Mouse (Mus musculus): Measurements from ENCODE around the gene Abcb8. TPM values are rescaled to one million over a fixed set of nuclear protein-coding genes. Genes with fewer than 3 reads are reported as not detected.

Gene Abcb8
- 51.0 and 64.7 TPM in 2 replicates for polyA plus RNA-seq (2012; rRNA removed)

DNA sequence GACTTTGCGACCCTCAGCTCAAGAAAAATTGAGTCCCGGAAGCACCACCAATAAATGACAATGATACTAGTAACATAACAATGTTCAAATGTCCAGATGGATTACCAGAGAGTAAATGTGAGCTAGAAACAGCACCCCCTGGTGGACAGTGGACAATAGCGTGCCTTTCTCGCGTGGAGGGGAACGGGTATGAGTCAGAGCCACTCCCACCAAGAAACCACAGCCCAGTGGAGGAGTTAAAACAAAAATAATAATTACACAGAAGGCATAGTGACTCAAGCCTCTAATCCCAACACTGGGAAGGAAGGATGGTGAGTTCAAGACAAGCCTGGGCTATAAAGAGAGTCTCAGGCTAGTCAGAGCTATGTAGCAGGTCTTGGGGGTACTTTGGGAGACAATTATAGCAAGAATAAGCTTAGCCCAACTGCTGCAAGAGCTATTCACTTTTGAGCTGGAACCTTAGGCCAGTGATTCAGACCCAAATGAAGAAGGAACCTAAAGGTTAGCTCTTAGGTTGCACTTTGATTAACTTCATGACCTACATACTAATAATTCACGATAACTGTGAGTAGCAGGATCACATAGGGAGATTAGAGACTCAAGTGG lies at the start of gene Abcb8:
Gene Abcb8, plus strand, starts transcription at position 272 of the 606 bp plus-strand sequence.
- TF ChIP-seq POLR2A (IDR thresholded peaks at IDR 0.05; ENCODE audit: borderline replicate concordance, extremely low read depth, insufficient read depth, insufficient read length, poor library complexity, severe bottlenecking): no peak
- peak; percentile 85 for TF ChIP-seq CTCF (IDR thresholded peaks at IDR 0.05; ENCODE audit: borderline replicate concordance, extremely low read depth, insufficient read depth, insufficient read length)

DNA sequence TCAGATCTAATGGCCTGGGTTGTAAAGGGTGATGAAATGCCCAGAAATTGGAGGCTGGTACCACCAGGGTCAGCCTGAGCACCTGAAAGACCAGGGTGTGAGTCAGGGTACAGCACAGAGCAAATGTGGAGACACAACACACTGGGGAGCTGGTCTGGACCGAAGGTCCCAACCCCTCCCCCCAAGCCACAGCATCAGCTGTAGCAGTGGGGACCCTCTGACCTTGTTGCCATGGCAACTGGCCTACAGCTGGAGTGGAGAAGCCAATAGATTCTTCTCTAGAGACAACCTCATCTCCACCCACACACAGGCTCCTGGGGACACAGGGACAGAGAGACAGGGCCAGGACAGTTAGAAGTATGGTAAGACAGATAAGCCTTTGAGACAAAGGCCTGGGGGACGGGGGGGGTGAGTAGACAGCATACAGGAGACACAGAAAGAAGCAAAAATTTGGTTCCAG lies 49.5 kb upstream of the Abcb8 start:
- no peak for TF ChIP-seq CTCF (IDR thresholded peaks at IDR 0.05; ENCODE audit: borderline replicate concordance, extremely low read depth, insufficient read depth, insufficient read length)
- no peak for TF ChIP-seq POLR2A (IDR thresholded peaks at IDR 0.05; ENCODE audit: borderline replicate concordance, extremely low read depth, insufficient read depth, insufficient read length, poor library complexity, severe bottlenecking)
- DNase-seq (ENCODE audit: low read depth): peak; percentile 85

More for the DNA sequence above, at the start of gene Abcb8:
- DNase-seq (ENCODE audit: low read depth): peak; percentile 71

DNA sequence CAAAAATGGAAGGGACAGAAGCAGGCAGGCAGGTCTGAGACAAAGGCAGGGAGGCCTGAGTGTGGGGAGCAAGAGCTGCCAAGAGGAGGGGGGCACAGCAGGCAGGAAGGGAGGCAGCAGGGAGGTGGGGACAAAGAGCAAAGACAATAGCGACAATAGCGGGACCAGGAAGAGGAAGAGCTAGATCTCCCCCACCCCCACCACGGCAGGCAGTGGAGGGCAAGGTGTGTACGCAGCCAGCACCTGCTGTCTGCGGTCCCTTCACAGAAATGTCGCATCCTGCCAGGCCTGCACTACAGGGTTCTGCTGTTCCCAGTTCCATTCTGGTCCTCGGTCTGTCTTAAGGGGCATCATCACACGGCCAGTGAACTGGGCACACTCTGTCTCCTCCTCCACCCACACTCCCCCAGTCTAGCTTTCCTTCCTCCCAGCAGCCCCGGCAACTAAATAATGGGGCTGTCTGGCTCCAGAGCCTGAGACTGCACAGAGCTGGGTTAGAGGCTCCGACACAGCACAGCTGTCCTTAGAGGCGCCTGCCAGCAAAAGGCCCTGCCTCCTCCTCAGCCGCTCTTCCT lies 48.9 kb upstream of the Abcb8 start:
- DNase-seq (ENCODE audit: low read depth): peak; percentile 84
- TF ChIP-seq POLR2A (IDR thresholded peaks at IDR 0.05; ENCODE audit: borderline replicate concordance, extremely low read depth, insufficient read depth, insufficient read length, poor library complexity, severe bottlenecking) (no peak), CTCF (IDR thresholded peaks at IDR 0.05; ENCODE audit: borderline replicate concordance, extremely low read depth, insufficient read depth, insufficient read length) (no peak)

DNA sequence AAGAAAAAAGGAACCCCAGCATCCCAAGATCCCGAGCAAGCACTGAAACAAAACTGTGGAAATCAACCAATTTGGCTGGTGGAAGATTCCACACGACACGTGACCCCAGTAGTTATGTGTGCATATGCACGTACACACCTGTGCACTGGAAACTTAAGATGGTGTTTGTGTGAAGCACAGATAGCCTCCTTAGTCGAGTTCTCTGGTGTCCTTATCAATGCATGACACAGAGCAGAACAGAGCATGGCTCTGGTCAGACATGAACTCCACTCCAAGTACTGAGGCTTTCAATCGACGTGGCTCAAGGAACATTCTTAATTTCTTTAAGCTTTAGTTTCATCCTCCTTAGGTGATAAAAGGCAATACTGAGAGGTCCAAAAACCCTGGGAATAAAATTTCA lies 47.1 kb upstream of the Abcb8 start:
- TF ChIP-seq CTCF (IDR thresholded peaks at IDR 0.05; ENCODE audit: borderline replicate concordance, extremely low read depth, insufficient read depth, insufficient read length) (no peak), POLR2A (IDR thresholded peaks at IDR 0.05; ENCODE audit: borderline replicate concordance, extremely low read depth, insufficient read depth, insufficient read length, poor library complexity, severe bottlenecking) (no peak)
- no peak for DNase-seq (ENCODE audit: low read depth)

DNA sequence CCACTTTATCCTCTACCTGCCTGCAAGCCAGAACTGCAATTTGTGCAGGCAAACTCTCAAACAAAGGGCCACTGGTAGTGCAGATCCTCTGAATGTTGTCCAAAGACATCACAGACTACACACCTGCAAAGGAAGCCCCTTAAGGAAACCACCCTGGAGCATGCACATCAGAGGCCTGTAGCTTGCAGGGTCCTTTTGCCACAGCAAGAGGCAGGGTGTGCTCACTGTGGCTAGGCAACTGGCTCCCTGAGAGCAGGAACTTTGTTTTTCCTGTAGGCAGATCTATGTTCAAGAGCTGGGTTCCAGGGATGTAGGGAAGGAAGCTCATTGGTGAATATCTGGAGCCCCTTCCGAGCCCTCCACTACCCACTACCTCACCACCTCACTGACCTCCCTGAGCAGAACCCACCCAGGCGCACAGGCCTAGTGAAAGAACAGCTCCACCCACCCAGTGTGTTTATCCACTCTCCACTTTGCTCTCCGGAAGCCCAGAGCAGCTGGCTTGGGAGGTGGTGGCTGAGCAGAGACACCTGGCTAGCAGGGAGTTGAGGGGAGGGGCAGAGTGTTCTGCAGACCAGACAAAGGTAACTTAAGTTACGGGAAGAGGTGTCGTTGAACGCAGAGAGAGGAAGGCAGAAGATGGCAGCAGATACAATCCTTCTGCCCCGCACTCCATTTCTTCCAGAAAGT lies 46.1 kb upstream of the Abcb8 start:
- DNase-seq (ENCODE audit: low read depth): no peak
- TF ChIP-seq POLR2A (IDR thresholded peaks at IDR 0.05; ENCODE audit: borderline replicate concordance, extremely low read depth, insufficient read depth, insufficient read length, poor library complexity, severe bottlenecking): no peak
- no peak for TF ChIP-seq CTCF (IDR thresholded peaks at IDR 0.05; ENCODE audit: borderline replicate concordance, extremely low read depth, insufficient read depth, insufficient read length)

DNA sequence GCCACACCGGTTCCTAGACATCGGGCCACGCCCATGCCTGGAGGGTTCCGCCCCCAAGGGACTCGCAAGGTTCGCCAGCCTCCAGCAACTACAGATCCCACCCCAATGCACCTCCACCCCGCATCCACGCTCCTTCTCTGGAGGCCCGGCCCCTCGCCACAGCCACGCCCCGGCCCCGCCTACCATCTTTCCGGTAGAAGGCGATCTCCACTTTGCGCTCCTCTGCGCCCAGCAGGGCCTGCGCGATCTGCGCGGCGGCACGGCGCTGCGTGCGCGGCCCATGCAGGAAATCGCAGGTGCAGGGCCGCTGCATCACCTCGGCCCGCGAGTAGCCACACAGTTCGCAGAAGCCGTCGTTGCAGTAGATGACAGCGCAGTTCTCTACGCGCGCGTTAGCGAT lies 45.3 kb upstream of the Abcb8 start:
- DNase-seq (ENCODE audit: low read depth): peak; percentile 82
- TF ChIP-seq POLR2A (IDR thresholded peaks at IDR 0.05; ENCODE audit: borderline replicate concordance, extremely low read depth, insufficient read depth, insufficient read length, poor library complexity, severe bottlenecking) (peak; percentile 65; the same call in 1 of the 2 replicates), CTCF (IDR thresholded peaks at IDR 0.05; ENCODE audit: borderline replicate concordance, extremely low read depth, insufficient read depth, insufficient read length) (no peak)

DNA sequence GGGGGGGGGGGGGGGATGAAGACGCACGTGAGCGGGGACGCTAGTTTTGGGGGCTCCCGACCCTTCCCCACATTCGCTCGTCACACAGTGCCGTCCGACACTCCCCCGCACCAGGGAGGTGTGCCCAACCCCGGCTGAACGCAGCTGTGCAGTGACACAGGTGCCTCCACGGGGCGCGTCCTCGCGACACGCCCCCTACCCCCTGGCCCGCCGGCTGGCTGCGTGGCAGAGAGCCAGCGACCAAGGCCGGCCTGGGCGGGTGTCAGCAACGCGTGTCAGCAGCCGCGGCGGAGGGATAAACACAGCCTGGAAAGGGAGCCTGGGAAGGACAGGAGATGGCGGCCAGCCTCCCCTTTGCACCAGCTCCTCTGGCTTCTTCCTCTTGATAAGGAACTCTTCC lies 44.9 kb upstream of the Abcb8 start:
- peak; percentile 52 for DNase-seq (ENCODE audit: low read depth)

DNA sequence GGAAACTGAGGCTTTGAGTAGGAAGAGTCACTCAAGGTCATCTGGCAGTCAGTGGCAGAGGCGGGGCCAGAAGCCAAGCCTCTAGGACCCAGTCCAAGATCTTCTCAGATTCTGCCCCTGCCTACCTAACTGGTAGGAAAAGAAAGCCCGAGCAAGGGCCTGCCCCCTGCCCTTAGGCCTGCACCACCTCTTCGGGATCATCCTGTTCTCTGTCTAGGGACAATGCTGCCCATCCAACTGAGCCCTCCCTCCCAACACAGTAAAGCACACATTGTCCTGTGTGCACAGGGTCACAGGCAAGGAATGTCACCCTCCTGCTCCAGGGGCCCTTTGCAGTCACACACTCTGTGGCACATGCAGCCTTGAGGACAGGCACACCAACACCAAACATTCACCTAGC lies 43.4 kb upstream of the Abcb8 start:
- TF ChIP-seq CTCF (IDR thresholded peaks at IDR 0.05; ENCODE audit: borderline replicate concordance, extremely low read depth, insufficient read depth, insufficient read length) (no peak), POLR2A (IDR thresholded peaks at IDR 0.05; ENCODE audit: borderline replicate concordance, extremely low read depth, insufficient read depth, insufficient read length, poor library complexity, severe bottlenecking) (no peak)
- DNase-seq (ENCODE audit: low read depth): no peak

More for the DNA sequence above, 44.9 kb upstream of the Abcb8 start:
- no peak for TF ChIP-seq CTCF (IDR thresholded peaks at IDR 0.05; ENCODE audit: borderline replicate concordance, extremely low read depth, insufficient read depth, insufficient read length)
- TF ChIP-seq POLR2A (IDR thresholded peaks at IDR 0.05; ENCODE audit: borderline replicate concordance, extremely low read depth, insufficient read depth, insufficient read length, poor library complexity, severe bottlenecking): no peak

DNA sequence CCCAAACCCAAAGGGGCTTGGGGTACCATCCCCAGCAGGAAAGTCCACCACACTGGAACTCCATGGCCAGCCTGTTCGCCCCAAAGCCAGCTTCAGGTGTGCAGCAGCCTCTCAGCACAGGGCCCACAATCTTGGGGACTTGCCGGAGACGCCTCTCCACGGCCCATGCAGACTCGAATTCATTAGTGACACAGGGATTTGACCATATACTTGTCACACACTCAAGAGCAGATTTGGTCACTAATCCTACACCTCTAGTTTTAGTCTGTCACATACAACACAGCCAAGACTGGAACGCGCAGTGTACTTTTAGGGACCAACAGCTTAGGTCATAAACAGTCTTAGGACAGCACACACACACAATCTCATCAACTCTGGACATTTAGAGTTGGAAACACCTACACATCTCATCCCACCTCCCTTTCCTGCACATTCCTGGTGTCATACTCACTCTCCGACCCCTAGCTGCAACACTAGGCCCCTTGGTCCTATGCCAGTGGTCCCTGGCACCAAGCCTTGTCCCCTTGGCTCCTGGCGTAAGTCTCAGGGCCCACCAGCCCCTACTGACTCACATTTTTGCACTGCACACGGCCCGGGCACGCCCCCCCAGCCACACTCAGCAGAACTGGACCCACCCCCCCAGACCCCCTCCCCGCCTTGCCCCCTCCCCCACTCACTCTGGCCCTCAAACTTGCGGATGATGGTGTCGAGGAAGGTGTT lies 42.8 kb upstream of the Abcb8 start:
- peak; percentile 48 for DNase-seq (ENCODE audit: low read depth)
- TF ChIP-seq CTCF (IDR thresholded peaks at IDR 0.05; ENCODE audit: borderline replicate concordance, extremely low read depth, insufficient read depth, insufficient read length): no peak
- no peak for TF ChIP-seq POLR2A (IDR thresholded peaks at IDR 0.05; ENCODE audit: borderline replicate concordance, extremely low read depth, insufficient read depth, insufficient read length, poor library complexity, severe bottlenecking)

DNA sequence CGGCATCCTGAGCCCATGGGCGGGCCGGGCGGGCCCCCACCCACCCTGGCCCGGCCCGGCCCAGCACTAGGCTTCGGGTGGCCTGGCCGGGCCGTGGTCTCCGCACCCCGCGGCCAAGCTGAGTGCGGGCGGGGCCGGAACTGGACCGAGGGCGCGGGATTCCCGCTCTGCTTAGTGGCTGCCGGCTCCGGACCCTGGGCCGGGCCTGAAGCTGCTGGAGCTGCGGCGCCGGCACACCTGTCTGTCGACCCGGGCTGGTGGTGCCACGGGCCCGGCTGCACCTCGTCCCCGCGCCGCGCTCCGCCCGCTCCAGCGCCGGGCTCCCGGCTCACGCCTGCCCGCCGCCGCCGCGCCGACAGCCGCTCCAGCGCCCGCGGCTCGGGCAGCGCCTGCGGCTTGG lies 42.2 kb upstream of the Abcb8 start, which contains the start of gene Kcnh2:
Gene Kcnh2, minus strand, starts transcription at position 327 of the 400 bp plus-strand sequence.
- no peak for DNase-seq (ENCODE audit: low read depth)
- TF ChIP-seq CTCF (IDR thresholded peaks at IDR 0.05; ENCODE audit: borderline replicate concordance, extremely low read depth, insufficient read depth, insufficient read length) (no peak), POLR2A (IDR thresholded peaks at IDR 0.05; ENCODE audit: borderline replicate concordance, extremely low read depth, insufficient read depth, insufficient read length, poor library complexity, severe bottlenecking) (no peak)

DNA sequence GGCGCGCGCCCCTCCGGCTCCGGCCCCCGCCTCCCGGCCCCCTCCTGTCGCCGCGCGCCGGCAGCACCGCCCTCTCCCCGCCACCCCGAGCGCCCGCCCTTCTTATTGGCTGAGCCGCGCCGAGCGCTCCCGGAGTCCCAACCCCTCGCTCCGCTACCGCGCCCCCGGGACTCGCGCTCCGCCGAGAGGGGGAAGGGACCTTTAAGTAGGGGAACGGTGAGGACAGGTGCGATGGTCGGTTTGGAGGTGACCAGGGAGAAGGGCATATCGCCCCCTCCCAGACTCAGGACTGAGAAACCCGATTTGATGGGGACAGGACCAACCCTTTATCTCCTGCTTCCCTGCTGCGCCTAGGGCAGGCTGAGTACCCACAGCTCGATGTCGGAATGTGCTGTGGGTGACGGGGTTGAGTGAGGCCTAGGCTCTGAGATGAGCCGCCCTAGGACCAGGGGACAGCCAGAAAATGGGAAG lies 41.7 kb upstream of the Abcb8 start:
- DNase-seq (ENCODE audit: low read depth): peak; percentile 97
- TF ChIP-seq CTCF (IDR thresholded peaks at IDR 0.05; ENCODE audit: borderline replicate concordance, extremely low read depth, insufficient read depth, insufficient read length): no peak
- TF ChIP-seq POLR2A (IDR thresholded peaks at IDR 0.05; ENCODE audit: borderline replicate concordance, extremely low read depth, insufficient read depth, insufficient read length, poor library complexity, severe bottlenecking): peak; percentile 35; the same call in 1 of the 2 replicates
